Mouse (Mus musculus): ENCODE results near the gene Pias4. TPM values are rescaled to one million over a fixed set of nuclear protein-coding genes. Genes with fewer than 3 reads are reported as not detected.

Pias4 gene
- polyA plus RNA-seq, 1 experiment from 2014 or later = 60.0 TPM

DNA sequence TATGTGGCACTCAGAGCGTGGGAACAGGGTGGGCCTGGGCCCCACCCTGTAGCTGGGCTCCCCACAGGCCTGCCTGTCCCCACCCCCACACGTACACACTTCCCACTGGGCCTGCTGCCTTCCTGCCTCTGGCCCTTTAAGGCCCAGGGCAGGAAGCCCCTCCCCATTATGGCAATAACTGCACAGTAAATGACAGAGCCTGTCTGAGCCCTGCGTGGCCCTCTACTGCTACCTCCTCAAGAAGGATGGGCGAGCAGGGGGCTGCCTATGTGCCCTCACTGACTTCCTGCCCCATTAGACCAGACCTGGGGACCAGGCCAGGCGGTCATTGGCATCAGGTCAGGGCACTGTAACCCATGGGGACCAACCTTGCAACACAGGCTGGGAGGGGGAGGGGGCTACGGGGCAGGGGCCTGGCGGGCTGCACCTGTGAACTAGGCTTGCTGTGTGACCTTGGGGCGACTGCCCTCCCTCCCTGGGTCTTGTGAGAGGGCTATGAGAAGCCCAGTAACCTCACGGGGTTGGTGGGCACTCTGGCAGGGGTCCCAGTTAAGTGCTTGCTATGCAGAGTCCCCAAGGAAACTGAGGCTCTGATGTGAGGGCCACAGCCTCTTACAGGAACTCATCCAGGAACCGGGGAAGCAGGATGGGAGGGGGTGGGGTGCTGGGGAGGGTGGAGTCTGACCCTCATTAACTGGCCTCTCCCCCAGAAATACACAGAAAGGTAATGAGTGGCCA lies 26.8 kb downstream of the Pias4 start:
- H3K27ac ChIP-seq (replicated peaks) = peak overlapping the region; percentile 23; the same call in 1 of the 2 replicates
- peak overlapping the region; percentile 87 for H3K9ac ChIP-seq
- peaks cover 66% of the 10 kb centered on the region for H3K4me1 ChIP-seq (replicated peaks)
- H3K27me3 ChIP-seq = no peaks in the 10 kb centered on the region
- H3K4me2 ChIP-seq = peak overlapping the region; percentile 97
- 56% methylated on average over 10 of the region's 10 CpGs for WGBS
- H3K9me3 ChIP-seq = no peaks in the 10 kb centered on the region
- no peak for ATAC-seq (ENCODE audit: low read depth)
- peak overlapping the region; percentile 14 for H3K4me3 ChIP-seq
- H3K36me3 ChIP-seq = peaks cover 26% of the 10 kb centered on the region

DNA sequence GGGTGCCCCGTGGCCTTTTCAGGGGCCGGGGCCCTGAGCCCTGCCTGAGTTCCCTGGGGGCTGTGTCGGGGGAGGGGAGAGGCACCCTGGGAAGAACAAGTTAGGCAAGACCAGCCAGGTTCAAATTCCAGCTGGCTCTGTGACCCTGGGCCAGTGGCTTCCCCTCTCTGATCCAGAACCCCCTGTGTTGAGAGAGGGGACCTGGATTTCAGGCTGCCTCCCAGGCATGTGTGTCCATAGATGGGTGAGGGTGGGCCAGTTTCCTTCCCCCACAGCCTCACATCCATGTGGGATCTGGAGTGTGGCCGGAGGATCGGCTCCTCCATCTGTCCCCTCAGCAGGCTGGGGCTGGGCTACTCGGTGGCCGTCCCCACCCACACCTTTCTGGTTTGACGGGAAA lies 27.7 kb downstream of the Pias4 start:
- H3K4me2 ChIP-seq = peak overlapping the region; percentile 97
- H3K4me1 ChIP-seq (replicated peaks) = peaks cover 68% of the 10 kb centered on the region
- peak overlapping the region; percentile 85 for H3K4me3 ChIP-seq
- whole genome bisulfite sequencing = 63% methylated on average over 8 of the region's 8 CpGs
- peak overlapping the region; percentile 87; the same call in 1 of the 2 replicates for H3K9ac ChIP-seq
- H3K9me3 ChIP-seq = no peaks in the 10 kb centered on the region
- no peak for ATAC-seq (ENCODE audit: low read depth)
- H3K27ac ChIP-seq (replicated peaks) = peak overlapping the region; percentile 23; the same call in 1 of the 2 replicates
- peaks cover 17% of the 10 kb centered on the region for H3K36me3 ChIP-seq
- peaks cover 8% of the 10 kb centered on the region for H3K27me3 ChIP-seq

DNA sequence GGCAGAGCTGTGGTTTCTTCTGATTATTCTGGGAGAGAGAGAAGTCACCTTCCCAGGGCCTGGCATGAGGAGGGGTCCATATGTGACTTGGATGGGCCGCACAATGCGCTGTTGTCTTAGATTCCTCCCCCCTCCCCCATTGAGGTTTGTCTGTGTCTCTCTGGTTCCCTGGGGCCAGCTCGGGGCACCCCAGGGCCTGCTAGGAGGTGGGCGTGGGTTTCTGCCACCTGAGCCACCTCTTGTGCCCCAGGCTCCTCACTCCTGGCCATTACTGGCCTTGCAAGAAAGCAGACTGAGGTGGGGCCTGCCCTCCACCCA lies 28.2 kb downstream of the Pias4 start:
- H3K27ac ChIP-seq (replicated peaks) = no peak overlapping the region; the same call in 1 of the 2 replicates
- WGBS = 75% methylated on average over 4 of the region's 4 CpGs
- no peak for ATAC-seq (ENCODE audit: low read depth)
- H3K4me2 ChIP-seq = peak overlapping the region; percentile 97
- H3K9ac ChIP-seq = peak overlapping the region; percentile 87; the same call in 1 of the 2 replicates
- peaks cover 70% of the 10 kb centered on the region for H3K4me1 ChIP-seq (replicated peaks)
- peaks cover 13% of the 10 kb centered on the region for H3K27me3 ChIP-seq
- H3K9me3 ChIP-seq = no peaks in the 10 kb centered on the region
- H3K36me3 ChIP-seq = peaks cover 12% of the 10 kb centered on the region
- H3K4me3 ChIP-seq = peak overlapping the region; percentile 85

DNA sequence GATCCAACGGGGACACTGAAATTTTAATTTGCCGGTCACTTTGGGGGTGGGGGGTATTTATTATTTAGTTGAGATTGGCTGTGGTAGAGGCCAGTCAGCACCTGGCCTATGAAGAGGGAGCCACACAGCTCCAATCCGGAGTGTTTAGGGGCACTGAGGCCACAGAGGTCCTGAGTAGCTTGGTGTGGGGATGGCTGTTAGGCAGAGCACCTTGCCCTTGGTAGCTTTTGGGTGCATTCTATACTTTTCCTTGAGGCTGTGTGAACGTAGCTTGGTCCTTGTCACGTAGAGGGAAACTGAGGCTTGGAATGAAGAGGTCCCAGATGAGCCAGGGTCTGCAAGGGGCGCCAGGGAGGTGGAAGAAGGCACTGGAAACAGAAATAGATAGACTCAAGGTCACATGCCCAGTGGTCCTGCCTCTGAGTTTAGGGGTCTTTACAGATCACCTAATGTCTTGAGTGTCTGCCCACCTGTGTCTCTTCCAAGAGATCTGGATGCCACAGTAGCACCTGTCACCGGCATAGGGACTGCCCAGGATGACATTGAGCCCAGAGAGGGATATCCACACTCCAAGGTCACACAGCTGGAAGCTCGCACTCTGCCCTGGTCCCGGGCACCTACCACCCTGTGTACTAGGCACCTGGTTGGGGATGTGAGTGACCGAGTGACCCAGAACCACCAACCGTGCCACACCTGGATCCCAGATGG lies 28.7 kb downstream of the Pias4 start:
- Histone ChIP-seq H3K4me3 (peak overlapping the region; percentile 85), H3K27me3 (peaks cover 18% of the 10 kb centered on the region), H3K4me1 (replicated peaks) (peaks cover 70% of the 10 kb centered on the region), H3K9ac (peak overlapping the region; percentile 87), H3K36me3 (peaks cover 7% of the 10 kb centered on the region), H3K27ac (replicated peaks) (peak overlapping the region; percentile 88), H3K4me2 (peak overlapping the region; percentile 97), H3K9me3 (no peaks in the 10 kb centered on the region)
- no peak for ATAC-seq (ENCODE audit: low read depth)
- WGBS = 59% methylated on average over 11 of the region's 11 CpGs

DNA sequence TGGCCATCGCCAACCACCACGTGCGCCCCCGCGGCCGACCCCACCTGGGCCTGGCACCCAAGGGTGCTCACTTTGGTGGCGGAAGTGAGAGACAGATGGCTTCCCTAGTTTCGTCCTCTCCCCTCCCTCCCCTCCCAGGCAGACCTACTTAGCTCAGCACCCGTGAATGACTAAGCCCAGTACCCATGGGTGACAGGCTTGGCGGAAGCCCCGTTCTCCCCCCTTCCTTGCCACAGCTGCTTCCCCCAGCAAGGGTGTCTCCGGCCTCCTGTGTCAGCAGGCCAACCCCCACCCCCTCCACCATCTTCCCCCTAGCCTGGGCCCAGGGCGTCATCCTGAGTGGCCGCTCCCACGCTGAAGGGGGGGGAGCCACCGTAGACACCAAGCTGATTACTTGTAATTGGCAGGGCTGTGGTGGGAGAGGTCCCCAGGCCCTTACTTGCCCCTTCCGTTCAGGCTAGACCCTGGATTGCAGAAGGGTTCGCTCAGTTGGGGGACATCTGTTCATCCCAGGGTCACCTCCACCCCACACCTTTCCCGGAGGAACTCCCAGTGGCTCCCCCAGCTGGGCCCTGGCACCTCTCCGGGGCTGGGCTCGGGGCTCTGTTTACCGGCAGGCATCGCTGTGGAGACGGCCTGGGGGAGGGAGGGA lies 29.5 kb downstream of the Pias4 start:
- peak overlapping the region; percentile 88 for H3K27ac ChIP-seq (replicated peaks)
- peaks cover 25% of the 10 kb centered on the region for H3K27me3 ChIP-seq
- H3K4me2 ChIP-seq = peak overlapping the region; percentile 97
- no peaks in the 10 kb centered on the region for H3K36me3 ChIP-seq
- H3K9me3 ChIP-seq = no peaks in the 10 kb centered on the region
- peak overlapping the region; percentile 87 for H3K9ac ChIP-seq
- ATAC-seq (ENCODE audit: low read depth) = peak; percentile 1; the same call in 1 of the 2 replicates
- peak overlapping the region; percentile 85 for H3K4me3 ChIP-seq
- WGBS = under 1% methylated on average over 23 of the region's 24 CpGs
- peaks cover 67% of the 10 kb centered on the region for H3K4me1 ChIP-seq (replicated peaks)

DNA sequence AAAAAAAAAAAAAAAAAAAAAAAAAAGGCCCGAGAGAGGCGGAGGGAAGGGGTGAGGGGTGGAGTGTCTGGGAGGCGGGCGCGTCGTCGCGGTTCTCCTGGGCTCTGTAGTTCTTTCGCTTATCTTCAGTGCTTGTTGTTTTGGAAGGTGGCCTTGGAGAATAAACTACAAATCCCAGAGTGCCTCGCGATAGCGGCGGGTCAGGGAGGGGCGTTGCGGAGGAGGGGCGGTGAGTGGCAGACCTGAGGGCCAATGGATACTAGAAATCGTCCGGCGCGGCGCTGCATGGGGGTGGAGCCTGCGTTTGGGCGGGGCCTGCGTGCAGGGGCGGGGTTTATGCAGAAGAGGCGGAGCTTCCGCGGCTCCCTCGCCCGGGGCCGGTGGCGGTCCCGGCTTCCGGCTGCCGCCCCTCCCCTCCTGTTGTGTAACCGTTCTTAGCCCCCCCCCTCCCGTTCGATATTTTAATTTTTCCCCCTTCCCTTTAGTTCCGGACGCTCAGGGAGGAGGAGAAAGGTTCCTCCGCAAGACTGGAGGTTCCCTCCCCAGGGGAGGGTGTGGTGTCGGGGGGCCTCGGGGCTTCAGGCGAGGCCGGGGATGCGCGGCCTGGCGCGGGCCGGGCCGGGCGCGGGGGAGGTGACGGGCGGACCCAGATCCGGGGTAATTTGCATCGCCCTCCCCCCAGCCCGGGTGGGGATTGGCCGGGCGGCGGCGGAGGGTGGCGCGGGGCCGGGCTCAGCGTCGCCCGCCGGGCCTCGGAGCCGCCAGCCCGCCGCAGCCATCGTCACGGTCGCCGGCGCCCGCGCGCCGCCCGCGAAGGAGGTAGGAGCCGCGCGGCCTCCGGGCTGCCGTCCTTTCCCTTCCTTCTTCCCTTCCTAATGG lies 30.2 kb downstream of the Pias4 start:
- H3K27me3 ChIP-seq = peaks cover 33% of the 10 kb centered on the region
- no peaks in the 10 kb centered on the region for H3K9me3 ChIP-seq
- peaks cover 60% of the 10 kb centered on the region for H3K4me1 ChIP-seq (replicated peaks)
- peak; percentile 92 for ATAC-seq (ENCODE audit: low read depth)
- under 1% methylated on average over 76 of the region's 89 CpGs for WGBS
- H3K4me3 ChIP-seq = peak overlapping the region; percentile 85
- no peaks in the 10 kb centered on the region for H3K36me3 ChIP-seq
- H3K4me2 ChIP-seq = peak overlapping the region; percentile 98
- H3K9ac ChIP-seq = peak overlapping the region; percentile 97
- H3K27ac ChIP-seq (replicated peaks) = peak overlapping the region; percentile 98

DNA sequence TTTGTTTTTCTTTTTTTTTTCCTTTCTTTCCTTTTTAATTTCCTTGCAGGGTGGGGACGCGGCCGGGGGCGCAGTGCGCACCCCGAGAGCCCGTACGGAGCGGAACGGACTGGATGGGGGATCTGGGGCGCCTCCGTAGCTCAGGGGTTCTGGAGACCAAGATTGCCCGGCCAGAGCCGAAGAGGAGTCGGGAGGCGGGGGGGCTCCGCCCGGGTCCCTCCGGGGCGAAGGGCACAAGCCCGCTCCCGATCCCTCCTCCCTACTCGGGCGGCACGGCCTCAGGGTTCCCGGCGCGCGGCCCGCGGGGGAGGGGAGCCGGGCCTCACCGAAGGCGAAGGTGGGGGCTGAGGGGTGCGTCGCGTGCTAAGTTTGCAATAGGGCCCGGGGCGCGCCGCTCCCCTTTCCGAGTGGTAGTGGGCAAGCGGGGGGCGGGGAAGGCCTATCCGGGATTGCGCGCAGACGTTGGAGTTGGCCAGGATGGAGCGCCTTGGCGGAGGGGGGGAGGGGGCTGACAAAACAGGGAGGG lies 31.0 kb downstream of the Pias4 start:
- under 1% methylated on average over 43 of the region's 50 CpGs for WGBS
- Histone ChIP-seq H3K36me3 (no peaks in the 10 kb centered on the region), H3K4me1 (replicated peaks) (peaks cover 53% of the 10 kb centered on the region), H3K4me2 (peak overlapping the region; percentile 98), H3K27me3 (peaks cover 39% of the 10 kb centered on the region), H3K9me3 (no peaks in the 10 kb centered on the region), H3K9ac (peak overlapping the region; percentile 97), H3K4me3 (peak overlapping the region; percentile 85), H3K27ac (replicated peaks) (peak overlapping the region; percentile 98)
- ATAC-seq (ENCODE audit: low read depth) = peak; percentile 38

DNA sequence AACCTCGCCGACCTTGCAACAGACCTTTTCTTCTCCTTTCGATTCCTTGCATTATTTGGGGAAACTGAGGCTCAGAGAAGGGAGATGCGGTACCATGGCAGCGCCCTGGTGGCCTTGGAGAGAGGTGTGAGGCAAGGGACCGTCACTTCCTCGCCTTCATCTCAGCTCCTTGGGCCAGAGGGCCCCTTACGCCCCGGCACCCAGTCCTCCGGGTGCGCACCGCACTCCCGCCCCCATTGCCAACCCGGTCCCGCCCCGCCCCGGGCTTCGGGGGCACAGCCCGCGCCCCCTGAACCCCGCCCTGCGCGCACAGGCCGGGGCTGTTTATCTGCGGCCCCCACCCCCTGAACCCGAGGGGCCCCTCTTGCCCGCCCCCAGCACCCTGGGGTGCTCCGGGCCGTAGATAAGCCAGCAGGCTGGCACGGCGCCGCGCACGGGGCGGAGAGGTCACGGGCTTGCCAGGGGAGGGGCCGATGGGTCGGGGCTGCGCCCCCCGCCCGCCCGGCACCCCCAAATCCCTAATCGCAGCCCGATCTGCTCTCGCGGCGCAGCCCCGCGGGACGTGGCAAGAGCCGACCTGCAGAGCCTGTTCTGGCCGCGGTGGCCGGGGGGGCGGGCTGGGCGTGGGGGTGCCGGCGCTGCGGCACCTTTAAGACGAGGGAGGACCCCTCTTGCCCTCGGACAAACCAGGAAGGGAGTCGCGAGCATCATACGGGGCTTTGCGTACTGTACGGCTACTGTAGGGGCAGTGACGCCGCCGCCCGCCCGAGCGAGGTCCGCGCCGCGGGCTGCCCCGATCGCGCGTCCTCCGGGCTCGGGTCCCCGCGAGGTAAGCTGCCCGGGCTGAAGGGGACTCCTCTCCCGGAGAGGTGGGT lies 31.7 kb downstream of the Pias4 start:
- peaks cover 43% of the 10 kb centered on the region for H3K27me3 ChIP-seq
- WGBS = under 1% methylated on average over 79 of the region's 86 CpGs
- H3K9ac ChIP-seq = peak overlapping the region; percentile 97
- ATAC-seq (ENCODE audit: low read depth) = peak; percentile 26
- H3K9me3 ChIP-seq = no peaks in the 10 kb centered on the region
- no peaks in the 10 kb centered on the region for H3K36me3 ChIP-seq
- H3K4me3 ChIP-seq = peak overlapping the region; percentile 85
- H3K4me1 ChIP-seq (replicated peaks) = peaks cover 46% of the 10 kb centered on the region
- peak overlapping the region; percentile 98 for H3K27ac ChIP-seq (replicated peaks)
- peak overlapping the region; percentile 98 for H3K4me2 ChIP-seq

DNA sequence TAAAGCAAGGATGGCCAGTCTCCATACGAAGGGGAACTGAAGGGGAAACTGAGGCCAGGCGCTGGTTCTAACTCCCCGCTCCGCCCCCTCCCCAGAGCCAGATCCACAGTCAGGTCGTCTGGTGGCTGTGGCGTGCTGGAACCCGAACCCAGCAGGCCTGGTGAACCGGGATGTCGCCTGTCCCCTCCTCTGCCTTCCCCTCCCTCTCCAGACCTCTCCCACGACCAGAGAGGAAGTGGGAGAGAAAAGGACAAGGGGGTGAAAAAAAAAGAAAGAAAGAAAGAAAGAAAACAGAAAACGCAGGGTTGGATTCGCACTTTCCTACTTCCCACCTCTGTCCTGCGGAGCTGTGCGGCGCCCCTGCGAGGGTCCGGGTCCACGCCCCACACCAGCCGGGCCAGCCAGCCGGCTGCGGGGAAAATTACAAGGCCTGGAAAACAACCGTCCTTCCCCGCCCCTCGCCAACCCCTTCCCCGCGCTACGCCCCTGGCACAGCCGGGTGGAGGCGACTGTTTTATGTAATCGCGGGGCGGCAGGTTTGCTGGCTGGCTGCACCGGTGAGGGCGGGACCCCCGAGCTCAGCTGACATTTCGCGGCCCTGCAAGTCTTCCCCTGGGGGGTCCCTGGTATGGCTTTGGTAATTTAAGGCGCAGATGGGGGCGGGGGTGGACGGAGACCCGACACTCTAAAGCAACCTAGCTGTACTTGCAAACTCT lies 32.6 kb downstream of the Pias4 start, which contains the start of gene Zbtb7a:
Gene Zbtb7a (plus strand): TSS at position 255 of the 716 bp plus-strand sequence.
- Histone ChIP-seq H3K4me2 (peak within 1 kb of the TSS; percentile 98), H3K9me3 (no peaks in the 10 kb centered on the region), H3K27ac (replicated peaks) (peak within 1 kb of the TSS; percentile 98), H3K9ac (peak within 1 kb of the TSS; percentile 97), H3K27me3 (peaks cover 52% of the 10 kb centered on the region), H3K36me3 (no peaks in the 10 kb centered on the region), H3K4me1 (replicated peaks) (peaks cover 36% of the 10 kb centered on the region), H3K4me3 (peak within 1 kb of the TSS; percentile 85)
- ATAC-seq (ENCODE audit: low read depth) = no peak
- 2% methylated on average over 41 of the region's 41 CpGs for WGBS

DNA sequence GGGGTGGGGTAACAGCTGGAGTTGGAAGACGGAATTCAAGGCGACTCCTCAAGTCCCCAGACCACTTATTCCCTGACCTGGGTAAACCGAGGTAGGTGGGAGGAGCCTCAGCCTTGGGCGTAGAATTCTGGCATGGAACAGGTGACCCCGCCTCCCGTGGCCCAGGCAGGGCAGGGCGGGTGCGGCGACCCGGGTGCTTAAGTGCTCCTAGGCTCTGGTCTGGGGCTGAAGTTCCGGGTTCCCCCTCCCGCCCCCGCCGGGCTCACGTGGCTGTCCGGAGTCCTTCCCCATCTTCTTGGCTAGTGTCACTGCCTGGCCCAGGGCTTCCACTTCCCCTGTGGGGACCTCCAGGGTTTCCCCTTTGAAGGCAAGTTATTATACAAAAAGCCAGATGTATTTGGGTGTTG lies 33.5 kb downstream of the Pias4 start:
- no peak overlapping the region for H3K4me3 ChIP-seq
- no peak for ATAC-seq (ENCODE audit: low read depth)
- H3K4me1 ChIP-seq (replicated peaks) = peaks cover 34% of the 10 kb centered on the region
- no peak overlapping the region for H3K4me2 ChIP-seq
- H3K9me3 ChIP-seq = no peaks in the 10 kb centered on the region
- peaks cover 62% of the 10 kb centered on the region for H3K27me3 ChIP-seq
- no peak overlapping the region for H3K27ac ChIP-seq (replicated peaks)
- no peak overlapping the region for H3K9ac ChIP-seq
- no peaks in the 10 kb centered on the region for H3K36me3 ChIP-seq
- 2% methylated on average over 16 of the region's 16 CpGs for WGBS
